Mouse (Mus musculus): ENCODE measurements around the gene Csgalnact2.

Csgalnact2 gene

DNA sequence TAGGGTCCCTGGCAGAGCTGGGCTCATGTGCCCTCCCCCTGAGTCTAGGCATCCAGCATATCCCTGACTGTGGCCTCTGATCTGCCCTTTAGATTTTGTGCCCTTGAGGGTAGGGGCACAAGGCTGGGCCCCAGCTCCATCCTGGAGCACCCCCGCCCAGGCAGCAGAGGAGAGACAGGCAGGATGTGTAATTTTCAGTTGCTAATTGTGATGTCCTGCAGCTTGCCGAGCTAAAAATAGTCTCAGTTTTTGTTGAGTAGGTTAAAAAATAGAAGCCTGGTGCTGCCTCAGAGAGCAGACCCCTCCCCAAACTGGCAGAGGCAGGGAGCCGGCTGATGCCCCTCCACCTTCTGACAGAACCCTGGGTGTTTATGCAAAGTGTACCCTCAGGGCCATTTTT, 64.8 kb downstream of the Csgalnact2 start:
- no peak for DNase-seq (ENCODE audit: low read depth, low spot score)

DNA sequence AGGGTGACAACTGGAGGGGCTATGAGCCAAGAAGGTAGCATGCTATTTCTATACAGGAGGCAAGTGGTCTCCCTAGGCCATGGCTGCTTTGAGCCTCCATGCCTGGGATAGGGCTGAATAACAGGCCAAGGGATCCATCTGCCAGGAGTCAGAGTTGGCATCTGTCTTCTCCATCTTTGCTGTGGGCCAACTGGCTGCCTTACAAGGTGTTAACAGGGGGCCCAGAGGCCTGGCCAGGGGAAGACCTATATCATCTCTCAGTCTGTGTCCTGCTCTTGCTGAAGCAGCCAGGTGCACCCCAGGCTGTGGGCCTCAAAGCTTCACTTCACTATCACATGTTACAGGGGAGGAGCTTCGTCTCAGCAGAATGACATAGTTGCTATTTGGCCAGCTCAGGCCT, 66.8 kb downstream of the Csgalnact2 start:
- DNase-seq (ENCODE audit: low read depth, low spot score): no peak

DNA sequence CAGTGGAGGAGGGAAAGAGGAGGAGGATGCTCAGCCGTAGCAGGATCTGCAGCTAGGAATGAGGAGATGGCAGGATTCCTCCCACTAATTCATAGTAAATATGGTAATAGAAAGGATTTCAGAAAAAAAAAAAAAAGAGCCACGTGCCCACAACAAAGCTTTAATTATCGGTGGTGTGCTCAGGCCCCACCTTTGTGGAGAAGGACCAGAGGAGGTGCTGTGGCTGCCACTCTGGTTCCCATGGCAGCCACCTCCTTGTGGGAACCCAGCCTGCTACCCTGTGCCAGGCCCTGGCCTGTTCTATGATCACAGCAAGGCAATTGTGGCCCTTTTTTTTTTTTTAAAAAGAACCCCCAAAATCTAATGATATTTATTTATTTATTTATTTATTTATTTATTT, 67.5 kb downstream of the Csgalnact2 start:
- DNase-seq (ENCODE audit: low read depth, low spot score): no peak

DNA sequence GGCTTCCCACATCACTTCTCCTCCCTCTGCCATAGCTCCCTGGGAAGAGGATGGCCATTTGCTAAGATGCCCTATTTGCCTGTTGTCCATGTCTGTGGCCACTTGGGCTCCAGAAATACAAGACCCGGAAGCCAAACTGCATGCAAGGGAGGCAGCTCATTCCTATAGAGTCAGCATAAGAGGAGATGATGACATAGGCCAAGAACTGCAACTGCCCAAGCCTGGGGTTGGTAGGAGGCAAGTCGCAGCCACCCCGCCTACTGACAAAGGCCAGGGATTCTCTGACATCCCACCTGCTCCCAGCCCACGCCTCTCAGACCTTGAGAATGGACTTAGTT, 68.0 kb downstream of the Csgalnact2 start:
- DNase-seq (ENCODE audit: low read depth, low spot score): no peak

DNA sequence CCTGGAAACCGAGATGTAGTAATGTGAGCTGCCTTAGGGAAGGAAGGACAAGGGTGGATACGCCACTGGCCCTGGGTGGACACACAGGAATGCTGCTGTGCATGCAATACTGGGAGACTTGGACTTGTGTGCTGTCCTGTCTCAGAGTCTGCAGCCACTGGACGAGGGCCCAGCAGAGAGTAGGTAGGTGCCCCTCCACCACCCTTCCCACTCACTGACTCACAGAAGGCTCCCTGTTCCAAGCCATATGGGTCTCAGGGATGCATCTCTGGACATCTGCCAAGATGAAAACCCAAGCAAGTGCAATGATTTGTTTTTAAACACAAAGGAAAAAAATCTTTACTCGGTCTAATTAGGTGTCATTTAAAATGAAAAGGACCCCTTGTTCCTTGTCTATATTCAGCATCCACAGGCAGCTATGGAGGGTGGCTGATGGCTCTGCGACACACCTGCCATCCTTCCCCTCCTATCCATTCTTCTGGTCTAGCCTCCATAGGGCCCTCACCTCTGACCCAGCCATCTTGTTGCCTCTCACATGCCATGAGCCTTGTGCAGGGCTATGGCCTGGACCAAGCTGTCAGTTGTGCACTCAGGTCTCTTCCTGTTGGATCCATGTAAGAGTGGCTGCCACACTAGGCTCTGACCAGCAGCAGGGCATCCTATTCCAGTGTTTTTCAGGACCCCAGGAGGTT, 68.5 kb downstream of the Csgalnact2 start:
- no peak for DNase-seq (ENCODE audit: low read depth, low spot score)

DNA sequence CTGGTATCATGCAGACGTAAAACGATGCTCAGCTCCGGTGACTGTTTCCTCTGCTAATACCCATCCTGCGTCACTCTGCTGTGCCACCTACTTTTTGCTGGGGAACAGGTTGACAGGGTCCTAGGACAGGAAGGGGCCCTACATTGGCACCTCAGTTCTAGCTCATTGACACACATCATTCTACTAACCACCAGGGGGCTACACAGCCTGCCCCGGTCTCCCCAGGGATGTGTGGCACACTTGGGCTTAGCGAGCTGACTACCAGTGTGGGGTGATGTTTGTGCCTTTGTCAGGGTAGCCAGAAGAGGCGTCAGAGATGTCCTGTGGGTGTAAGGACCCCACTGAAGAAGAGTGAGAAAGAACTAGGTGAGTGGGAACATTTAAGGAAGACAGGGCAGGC, 71.2 kb downstream of the Csgalnact2 start:
- no peak for DNase-seq (ENCODE audit: low read depth, low spot score)

DNA sequence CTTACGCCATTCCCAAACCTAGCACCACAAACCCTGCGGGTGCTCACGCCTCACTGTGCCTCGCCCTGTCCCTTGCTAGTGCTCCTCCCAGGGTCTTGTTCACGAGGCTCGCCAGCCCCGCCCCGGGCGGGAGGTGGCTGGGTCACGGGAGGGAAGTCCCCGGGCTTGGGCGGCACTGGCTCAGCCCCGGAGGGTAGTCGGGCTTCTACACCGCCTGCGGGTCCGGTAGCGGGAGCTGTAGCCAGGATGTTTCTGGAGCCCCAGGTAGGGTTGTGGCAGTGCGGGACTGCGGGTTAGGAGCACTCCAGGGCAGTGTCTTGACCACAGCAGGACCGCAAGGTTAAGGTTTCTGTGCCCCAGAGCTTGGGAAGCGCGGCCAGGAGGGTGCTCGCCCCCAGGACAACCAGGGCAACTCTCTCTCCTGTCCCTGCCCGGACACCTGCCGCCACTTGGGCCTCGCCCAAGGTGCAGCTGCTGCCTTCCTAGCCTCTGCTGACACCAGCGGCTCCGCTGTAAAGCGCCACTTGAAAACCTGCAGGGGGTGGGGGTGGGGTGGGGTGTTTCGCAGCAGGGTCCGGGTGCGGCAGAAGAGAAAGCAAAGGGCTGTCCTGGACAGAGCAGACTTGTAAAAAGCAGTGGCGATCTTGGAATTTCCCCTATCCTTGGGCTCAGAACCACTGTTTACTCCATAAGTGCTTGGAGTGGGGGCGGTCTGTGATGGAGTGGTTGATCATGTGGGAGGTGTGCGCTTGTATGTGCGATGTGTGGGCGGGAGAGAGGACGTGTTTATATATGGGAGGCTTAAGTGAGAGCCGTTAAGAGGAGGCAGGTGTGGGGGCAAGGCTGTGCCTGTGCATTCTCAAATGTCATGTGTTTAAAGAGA, 72.5 kb downstream of the Csgalnact2 start:
- no peak for DNase-seq (ENCODE audit: low read depth, low spot score)

DNA sequence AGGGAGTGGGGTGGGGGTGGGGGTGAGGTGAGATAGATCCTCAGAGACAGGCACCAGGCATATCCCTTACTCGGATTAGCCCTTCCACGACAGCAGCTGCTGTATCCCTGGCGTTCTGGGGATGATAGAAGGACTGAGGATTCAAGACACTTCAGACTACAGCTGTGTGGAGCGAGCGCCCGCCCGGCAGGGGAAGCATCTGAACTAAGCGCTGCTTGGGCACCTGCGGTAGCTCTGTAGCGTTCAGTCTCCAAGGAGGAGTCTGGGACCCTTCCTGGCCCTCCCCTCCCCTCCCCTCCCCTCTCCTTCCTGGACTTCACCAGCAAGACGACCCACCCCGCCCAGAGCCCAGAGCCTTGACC, 73.1 kb downstream of the Csgalnact2 start:
- no peak for DNase-seq (ENCODE audit: low read depth, low spot score)

DNA sequence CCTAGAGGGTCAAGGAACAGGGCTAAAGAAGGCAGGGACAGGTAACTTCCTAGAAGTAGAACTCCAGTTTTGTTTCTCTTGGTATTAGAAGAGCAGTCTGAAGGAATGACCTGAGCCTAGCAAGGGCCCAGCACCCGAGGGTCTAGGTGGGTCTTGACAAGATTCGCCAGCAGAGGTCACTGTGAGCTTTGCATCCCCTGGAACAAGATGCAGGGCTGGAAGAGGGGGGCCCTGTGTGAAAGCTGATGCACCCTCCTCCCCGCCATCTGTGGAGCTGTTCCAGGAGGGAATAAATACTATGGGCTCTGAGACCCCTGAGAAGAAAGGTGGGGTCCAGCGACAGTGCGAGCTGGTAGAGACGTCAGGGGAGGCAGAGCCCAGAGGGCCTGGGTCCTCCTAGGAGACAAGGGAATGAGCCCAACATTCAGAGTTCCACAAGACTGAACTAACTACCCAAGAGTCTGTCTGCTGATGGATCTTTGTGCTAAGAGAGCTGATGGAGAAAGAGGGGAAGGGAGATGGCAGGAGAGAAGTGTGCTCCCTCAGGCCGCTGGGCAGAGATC, 73.9 kb downstream of the Csgalnact2 start:
- peak; percentile 69 for DNase-seq (ENCODE audit: low read depth, low spot score)

DNA sequence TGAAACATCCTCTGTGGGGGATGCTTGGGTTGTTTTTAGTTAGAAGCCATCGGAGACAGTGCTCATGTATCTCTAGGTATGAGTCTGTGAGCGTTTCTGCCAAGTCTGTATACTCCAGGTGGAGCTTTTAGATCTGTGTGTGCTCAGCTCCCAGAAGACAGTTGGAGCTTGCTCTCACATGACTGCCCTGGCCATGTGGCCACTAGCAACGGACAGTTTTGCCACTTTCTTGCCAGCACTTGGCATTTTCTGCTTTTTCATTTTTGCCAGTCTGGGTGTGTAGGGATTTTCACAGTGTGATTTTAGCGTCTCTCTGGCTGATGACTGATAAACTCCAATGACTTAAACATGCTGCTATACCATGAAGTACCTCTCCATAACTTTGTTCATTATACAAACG, 75.7 kb downstream of the Csgalnact2 start:
- DNase-seq (ENCODE audit: low read depth, low spot score): no peak

DNA sequence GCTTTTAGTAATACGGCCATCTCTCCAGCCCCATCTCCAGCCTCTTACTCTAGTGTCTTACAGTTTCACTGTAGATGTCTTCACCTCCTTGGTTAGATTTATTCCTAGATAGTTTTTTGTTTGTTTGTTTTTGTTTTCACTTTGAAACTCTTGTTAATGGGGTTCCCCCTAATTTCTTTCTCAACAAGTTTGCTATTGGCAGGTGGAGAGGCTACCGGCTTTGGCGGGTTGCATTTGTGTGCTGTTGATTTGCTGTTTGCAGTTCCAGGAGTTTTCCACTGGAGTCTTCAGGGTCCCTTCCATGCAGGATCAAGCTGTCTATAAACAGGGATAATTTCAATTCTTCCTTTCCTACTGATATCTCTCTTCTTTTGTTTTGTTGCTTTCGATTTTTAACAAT, 77.7 kb downstream of the Csgalnact2 start:
- no peak for DNase-seq (ENCODE audit: low read depth, low spot score)
